Mouse (Mus musculus) kidney, embryonic 14.5 days (tissue): ENCODE measurements around the gene Wnk1. TPM values are rescaled to one million over a fixed set of nuclear protein-coding genes. Genes with fewer than 3 reads are reported as not detected.

Experiments
- ATAC-seq: fragments of 200-750 bp; cut with Nextera tagmentation; 2 replicates; pipeline ENCODE4 v1.8.0; 2017; ENCODE audit warnings: moderate number of reproducible peaks, mild to moderate bottlenecking, moderate TSS enrichment, moderate library complexity; ENCODE audit not compliant: low FRiP score, low TSS enrichment
- H3K27ac ChIP-seq: fragments of 300-500 bp; sonication (generic); 2 replicates; pipeline ENCODE4 v1.5.1; 2014; ENCODE audit warnings: low read depth, mild to moderate bottlenecking, low read length, moderate library complexity, mixed read lengths
- H3K27me3 ChIP-seq: fragments of 300-500 bp; sonication (generic); 2 replicates; pipeline ENCODE4 v1.6.1; 2014; ENCODE audit warnings: mild to moderate bottlenecking, low read length; ENCODE audit not compliant: control insufficient read depth, insufficient read depth
- H3K36me3 ChIP-seq: fragments of 300-500 bp; sonication (generic); 2 replicates; pipeline ENCODE4 v1.6.1; 2014; ENCODE audit warnings: low read length, mixed read lengths; ENCODE audit not compliant: control insufficient read depth, insufficient read depth
- H3K4me1 ChIP-seq: fragments of 300-500 bp; sonication (generic); 2 replicates; pipeline ENCODE4 v1.6.1; 2014; ENCODE audit warnings: low read length, mixed read lengths; ENCODE audit not compliant: control insufficient read depth, insufficient read depth
- H3K4me2 ChIP-seq: fragments of 300-500 bp; sonication (generic); replicated peaks from 2 replicates; pipeline ENCODE4 v1.6.1; 2014; ENCODE audit warnings: low read depth, mild to moderate bottlenecking, low read length
- H3K4me3 ChIP-seq: fragments of 300-500 bp; sonication (generic); 2 replicates; pipeline ENCODE4 v1.5.1; 2014; ENCODE audit warnings: mild to moderate bottlenecking, low read length
- H3K9ac ChIP-seq: fragments of 300-500 bp; sonication (generic); 2 replicates; pipeline ENCODE4 v1.6.1; 2014; ENCODE audit warnings: low read depth, mild to moderate bottlenecking, low read length, moderate library complexity
- H3K9me3 ChIP-seq: fragments of 300-500 bp; sonication (generic); 2 replicates; pipeline ENCODE4 v1.6.1; 2016; ENCODE audit warnings: low read length; ENCODE audit not compliant: control insufficient read depth
- WGBS: fragments of 180-500 bp; shearing (Covaris S2); extraction: QIAGEN DNeasy Blood & Tissue Kit; methylation state at CpG from one replicate; pipeline ENCODE4 v1.1.7; 2014; 5-methylcytosine and 5-hydroxymethylcytosine counted together
- polyA plus RNA-seq: library from polyadenylated mRNA; unstranded; fragments of >200 nt; fragmentation: Nextera tagmentation; extraction: Ambion mirVana; gene quantifications from 2 replicates; pipeline ENCODE4 v1.2.1, GENCODE M21; 2014

Gene Wnk1
- polyA plus RNA-seq, 1 experiment from 2014 or later = 74.9 TPM

- H3K9ac ChIP-seq = no peak overlapping the region
- H3K36me3 ChIP-seq = no peaks in the 10 kb centered on the region
- no peak for ATAC-seq
- no peak overlapping the region for H3K4me3 ChIP-seq
- 56% methylated on average over 7 of the region's 7 CpGs for WGBS
- H3K4me1 ChIP-seq = no peaks in the 10 kb centered on the region
- no peak overlapping the region for H3K27ac ChIP-seq
- H3K27me3 ChIP-seq = no peaks in the 10 kb centered on the region
- H3K4me2 ChIP-seq = no peak overlapping the region
- H3K9me3 ChIP-seq = no peaks in the 10 kb centered on the region
These were observed 9.3 kb upstream of the Wnk1 start for GRCm38 (mm10) chr6:120047705-120048292.

GRCm38 (mm10) chr6:120045406-120045805 is 6.9 kb upstream of the Wnk1 start:
- Histone ChIP-seq H3K27me3 (no peaks in the 10 kb centered on the region), H3K4me1 (no peaks in the 10 kb centered on the region), H3K36me3 (no peaks in the 10 kb centered on the region), H3K4me2 (no peak overlapping the region), H3K9ac (no peak overlapping the region), H3K9me3 (no peaks in the 10 kb centered on the region), H3K27ac (no peak overlapping the region), H3K4me3 (no peak overlapping the region)
- 79% methylated on average over 4 of the region's 4 CpGs for WGBS
- no peak for ATAC-seq

GRCm38 (mm10) chr6:120042632-120043220 is 4.3 kb upstream of the Wnk1 start:
- Histone ChIP-seq H3K9me3 (no peaks in the 10 kb centered on the region), H3K36me3 (no peaks in the 10 kb centered on the region), H3K4me3 (no peak overlapping the region), H3K27me3 (no peaks in the 10 kb centered on the region), H3K4me1 (no peaks in the 10 kb centered on the region), H3K9ac (no peak overlapping the region), H3K4me2 (no peak overlapping the region), H3K27ac (no peak overlapping the region)
- no peak for ATAC-seq
- WGBS = 71% methylated on average over 1 of the region's 1 CpGs

- ATAC-seq = no peak
- no peak overlapping the region for H3K4me2 ChIP-seq
- H3K27me3 ChIP-seq = no peaks in the 10 kb centered on the region
- H3K27ac ChIP-seq = no peak overlapping the region
- no peak overlapping the region for H3K9ac ChIP-seq
- 90% methylated on average over 4 of the region's 4 CpGs for WGBS
- H3K36me3 ChIP-seq = no peaks in the 10 kb centered on the region
- H3K9me3 ChIP-seq = no peaks in the 10 kb centered on the region
- no peak overlapping the region for H3K4me3 ChIP-seq
- peaks cover 12% of the 10 kb centered on the region for H3K4me1 ChIP-seq
These were observed 2.0 kb upstream of the Wnk1 start for GRCm38 (mm10) chr6:120040557-120040857.

GRCm38 (mm10) chr6:120039668-120040556 is 1.4 kb upstream of the Wnk1 start:
- H3K4me1 ChIP-seq = peaks cover 12% of the 10 kb centered on the region
- 1% methylated on average over 24 of the region's 24 CpGs for WGBS
- no peaks in the 10 kb centered on the region for H3K27me3 ChIP-seq
- peak overlapping the region; percentile 49; the same call in 1 of the 2 replicates for H3K27ac ChIP-seq
- H3K9ac ChIP-seq = peak overlapping the region; percentile 46; the same call in 1 of the 2 replicates
- no peaks in the 10 kb centered on the region for H3K9me3 ChIP-seq
- peak overlapping the region; percentile 98 for H3K4me3 ChIP-seq
- no peaks in the 10 kb centered on the region for H3K36me3 ChIP-seq
- peak; percentile 11; the same call in 1 of the 2 replicates for ATAC-seq
- H3K4me2 ChIP-seq = peak overlapping the region; percentile 92

- ATAC-seq = no peak
- Histone ChIP-seq H3K27me3 (no peaks in the 10 kb centered on the region), H3K4me2 (peak overlapping the region; percentile 92), H3K4me3 (peak overlapping the region; percentile 98), H3K4me1 (peaks cover 12% of the 10 kb centered on the region), H3K9ac (peak overlapping the region; percentile 46), H3K9me3 (no peaks in the 10 kb centered on the region), H3K36me3 (no peaks in the 10 kb centered on the region; the same call in 1 of the 2 replicates), H3K27ac (peak overlapping the region; percentile 49)
- 0% methylated on average over 9 of the region's 9 CpGs for WGBS
These were observed 738 bp upstream of the Wnk1 start for GRCm38 (mm10) chr6:120039256-120039563.

GRCm38 (mm10) chr6:120037636-120038365 is 671 bp downstream of the Wnk1 start:
- H3K4me3 ChIP-seq = peak overlapping the region; percentile 98
- no peaks in the 10 kb centered on the region for H3K27me3 ChIP-seq
- peak overlapping the region; percentile 89 for H3K9ac ChIP-seq
- H3K4me2 ChIP-seq = peak overlapping the region; percentile 85
- ATAC-seq = peak; percentile 77; the same call in 1 of the 2 replicates
- WGBS = under 1% methylated on average over 59 of the region's 85 CpGs
- H3K9me3 ChIP-seq = no peaks in the 10 kb centered on the region
- peaks cover 12% of the 10 kb centered on the region for H3K4me1 ChIP-seq
- peak overlapping the region; percentile 98 for H3K27ac ChIP-seq
- peaks cover 3% of the 10 kb centered on the region; the same call in 1 of the 2 replicates for H3K36me3 ChIP-seq

- Histone ChIP-seq H3K27me3 (no peaks in the 10 kb centered on the region), H3K4me3 (peak overlapping the region; percentile 98), H3K9ac (peak overlapping the region; percentile 89), H3K4me2 (peak overlapping the region; percentile 85), H3K9me3 (no peaks in the 10 kb centered on the region), H3K36me3 (peaks cover 3% of the 10 kb centered on the region; the same call in 1 of the 2 replicates), H3K27ac (peak overlapping the region; percentile 98; the same call in 1 of the 2 replicates), H3K4me1 (peaks cover 12% of the 10 kb centered on the region)
- WGBS = under 1% methylated on average over 51 of the region's 51 CpGs
- peak; percentile 18; the same call in 1 of the 2 replicates for ATAC-seq
These were observed 1.4 kb downstream of the Wnk1 start for GRCm38 (mm10) chr6:120037004-120037635.
